Mouse (Mus musculus) kidney, embryonic 16.5 days (tissue): ENCODE results near the gene Sp100. TPM values are rescaled to one million over a fixed set of nuclear protein-coding genes. Genes with fewer than 3 reads are reported as not detected.
A peak's percentile ranks its signal among the peaks of the same experiment; 100 is the strongest.

Experiments
- ATAC-seq: fragments of 200-750 bp; cut with Nextera tagmentation; 2 replicates; pipeline ENCODE4 v1.8.0; 2017; ENCODE audit warnings: moderate TSS enrichment; ENCODE audit not compliant: low FRiP score, low TSS enrichment
- H3K27ac ChIP-seq: fragments of 300-500 bp; sonication (generic); 2 replicates; pipeline ENCODE4 v1.5.1; 2014; ENCODE audit warnings: low read length
- H3K27me3 ChIP-seq: fragments of 300-500 bp; sonication (generic); 2 replicates; pipeline ENCODE4 v1.6.1; 2014; ENCODE audit warnings: low read length, control low read depth, mixed read lengths; ENCODE audit not compliant: insufficient read depth
- H3K36me3 ChIP-seq: fragments of 300-500 bp; sonication (generic); 2 replicates; pipeline ENCODE4 v1.6.1; 2014; ENCODE audit warnings: low read length, control low read depth, mixed read lengths; ENCODE audit not compliant: insufficient read depth
- H3K4me1 ChIP-seq: fragments of 300-500 bp; sonication (generic); 2 replicates; pipeline ENCODE4 v1.6.1; 2014; ENCODE audit warnings: low read length, control low read depth, mixed read lengths; ENCODE audit not compliant: insufficient read depth
- H3K4me2 ChIP-seq: fragments of 300-500 bp; sonication (generic); replicated peaks from 2 replicates; pipeline ENCODE4 v1.6.1; 2014; ENCODE audit warnings: low read depth, low read length
- H3K4me3 ChIP-seq: fragments of 300-500 bp; sonication (generic); 2 replicates; pipeline ENCODE4 v1.5.1; 2014; ENCODE audit warnings: mild to moderate bottlenecking, low read length
- H3K9ac ChIP-seq: fragments of 300-500 bp; sonication (generic); replicated peaks from 2 replicates; pipeline ENCODE4 v1.6.1; 2014; ENCODE audit warnings: low read length
- H3K9me3 ChIP-seq: fragments of 300-500 bp; sonication (generic); 2 replicates; pipeline ENCODE4 v1.6.1; 2016; ENCODE audit warnings: low read length, control low read depth
- WGBS: fragments of 180-500 bp; shearing (Covaris S2); extraction: QIAGEN DNeasy Blood & Tissue Kit; methylation state at CpG from one replicate; pipeline ENCODE4 v1.1.7; 2014; 5-methylcytosine and 5-hydroxymethylcytosine counted together
- microRNA-seq: library from miRNA; unstranded; fragments of <30 nt; microRNA quantifications from one replicate; pipeline ENCODE4, GENCODE M21; 2016
- polyA plus RNA-seq: library from polyadenylated mRNA; unstranded; fragments of >200 nt; fragmentation: Nextera tagmentation; extraction: Ambion mirVana; gene quantifications from 2 replicates; pipeline ENCODE4 v1.2.1, GENCODE M21; 2015

Gene Sp100
- polyA plus RNA-seq, 1 experiment from 2014 or later = 3.3 TPM

GRCm38 (mm10) chr1:85758231-85758968, 108.6 kb downstream of the Sp100 start:
- WGBS = 29% methylated on average over 14 of the region's 14 CpGs
- Histone ChIP-seq H3K4me2 (peak overlapping the region; percentile 28), H3K9me3 (no peaks in the 10 kb centered on the region), H3K27ac (peak overlapping the region; percentile 37; the same call in 1 of the 2 replicates), H3K4me3 (no peak overlapping the region), H3K4me1 (no peaks in the 10 kb centered on the region), H3K36me3 (no peaks in the 10 kb centered on the region), H3K9ac (no peak overlapping the region), H3K27me3 (no peaks in the 10 kb centered on the region)
- ATAC-seq = peak; percentile 90

- H3K9me3 ChIP-seq = no peaks in the 10 kb centered on the region
- H3K4me1 ChIP-seq = no peaks in the 10 kb centered on the region
- H3K4me2 ChIP-seq = peak overlapping the region; percentile 28; the same call in 1 of the 2 replicates
- no peak overlapping the region; the same call in 1 of the 2 replicates for H3K27ac ChIP-seq
- 0 out of 2 replicates have a peak, but pooled peaks have one; percentile 15 for ATAC-seq
- H3K9ac ChIP-seq = no peak overlapping the region
- H3K27me3 ChIP-seq = no peaks in the 10 kb centered on the region
- H3K4me3 ChIP-seq = no peak overlapping the region
- no peaks in the 10 kb centered on the region for H3K36me3 ChIP-seq
- 0% methylated on average over 1 of the region's 1 CpGs for WGBS
Measured at GRCm38 (mm10) chr1:85758969-85759293, 109.1 kb downstream of the Sp100 start.

Small RNAs within 50 kb of the gene (microRNA-seq; reads per million reads assigned to microRNA genes)
- gene Mir8096 = not detected

Other genes with a start within 250 kb of the Sp100 start
- gene G530012D18Rik, start 74.3 kb upstream of the Sp100 start, polyA plus RNA-seq = not detected in 2 replicates
- gene Sp110, start 51.2 kb upstream of the Sp100 start, polyA plus RNA-seq = 1.4 TPM in 2 replicates
- 1.2 and 1.3 TPM in 2 replicates for gene Sp140, start 49.6 kb upstream of the Sp100 start, polyA plus RNA-seq
- 0.68 and 1.3 TPM in 2 replicates for gene A630001G21Rik, start 128.7 kb downstream of the Sp100 start, polyA plus RNA-seq
- gene Cab39, start 143.5 kb downstream of the Sp100 start, polyA plus RNA-seq = 26.2 and 26.9 TPM in 2 replicates
- gene Itm2c, start 244.3 kb downstream of the Sp100 start, polyA plus RNA-seq = 248 and 269 TPM in 2 replicates